Mouse (Mus musculus): ENCODE results near the gene Cth. TPM values are rescaled to one million over a fixed set of nuclear protein-coding genes. Genes with fewer than 3 reads are reported as not detected.

Cth gene
- total RNA-seq, 2 experiments from 2014 or later: 5.4 to 6.9 TPM

GRCm38 (mm10) chr3:157866251-157866650 is 58.6 kb downstream of the Cth start:
- DNase-seq (ENCODE audit: extremely low spot score in 1 of 2, low spot score in 2 of 2): no peak
- H3K27ac ChIP-seq: no peak overlapping the region
- TF ChIP-seq CTCF (IDR thresholded peaks at IDR 0.05): no peak
- no peak overlapping the region for H3K4me3 ChIP-seq
- intact Hi-C loops (cut with DNase I): no loop called here

GRCm38 (mm10) chr3:157865848-157866247 is 59.0 kb downstream of the Cth start:
- TF ChIP-seq CTCF (IDR thresholded peaks at IDR 0.05): no peak
- H3K27ac ChIP-seq: no peak overlapping the region
- intact Hi-C loops (cut with DNase I): no loop called here
- no peak for DNase-seq (ENCODE audit: extremely low spot score in 1 of 2, low spot score in 2 of 2)
- no peak overlapping the region for H3K4me3 ChIP-seq

- H3K4me3 ChIP-seq: no peak overlapping the region
- no peak overlapping the region for H3K27ac ChIP-seq
- DNase-seq (ENCODE audit: extremely low spot score in 1 of 2, low spot score in 2 of 2): no peak
- intact Hi-C loops (cut with DNase I): no loop called here
- TF ChIP-seq CTCF (IDR thresholded peaks at IDR 0.05): no peak
Measured at GRCm38 (mm10) chr3:157865431-157865830, 59.4 kb downstream of the Cth start.

GRCm38 (mm10) chr3:157852806-157853205 is 72.1 kb downstream of the Cth start:
- TF ChIP-seq CTCF (IDR thresholded peaks at IDR 0.05): no peak
- no peak overlapping the region for H3K4me3 ChIP-seq
- no peak for DNase-seq (ENCODE audit: extremely low spot score in 1 of 2, low spot score in 2 of 2)
- intact Hi-C loops (cut with DNase I): no loop called here
- H3K27ac ChIP-seq: no peak overlapping the region

GRCm38 (mm10) chr3:157848503-157848902 is 76.4 kb downstream of the Cth start:
- H3K4me3 ChIP-seq: no peak overlapping the region
- intact Hi-C loops (cut with DNase I): no loop called here
- no peak for TF ChIP-seq CTCF (IDR thresholded peaks at IDR 0.05)
- H3K27ac ChIP-seq: no peak overlapping the region
- DNase-seq (ENCODE audit: extremely low spot score in 1 of 2, low spot score in 2 of 2): no peak

GRCm38 (mm10) chr3:157847338-157848284 is 77.3 kb downstream of the Cth start:
- intact Hi-C loops (cut with DNase I): no loop called here
- Histone ChIP-seq H3K27ac (no peak overlapping the region), H3K4me3 (no peak overlapping the region)
- no peak for TF ChIP-seq CTCF (IDR thresholded peaks at IDR 0.05)
- peak in 1 of 2 experiments; percentile 13 for DNase-seq (ENCODE audit: extremely low spot score in 1 of 2, low spot score in 2 of 2)

Other genes starting within 250 kb of the Cth start
- 100 to 1,000 TPM; 102 to 103 TPM for gene Ankrd13c, start 22.2 kb upstream of the Cth start, total RNA-seq (2021)
- 100 to 1,000 TPM; 181 to 183 TPM for gene Srsf11, start 111.6 kb upstream of the Cth start, total RNA-seq (2021)
- gene Lrrc40, start 111.6 kb upstream of the Cth start, total RNA-seq (2021): 10 to 100 TPM; 26.6 to 27.7 TPM

Measured in left cerebral cortex, adult 2 months (tissue).